Mouse (Mus musculus) liver, embryonic 14.5 days (tissue): ENCODE data around the gene Tspan15. TPM values are rescaled to one million over a fixed set of nuclear protein-coding genes. Genes with fewer than 3 reads are reported as not detected.

Source experiments
- ATAC-seq: fragments of 200-750 bp; cut with Nextera tagmentation; 2 replicates; pipeline ENCODE4 v1.8.0; 2017; ENCODE audit warnings: moderate number of reproducible peaks, mild to moderate bottlenecking, moderate library complexity; ENCODE audit not compliant: insufficient read depth
- DNase-seq, 3 experiments: peaks; one replicate each; pipeline ENCODE4 v3.0.0-alpha.2; 2012 to 2013; ENCODE audit warnings: low read depth in 3 of 3, low spot score in 3 of 3
- H3K27ac ChIP-seq: fragments of 300-500 bp; sonication (generic); 2 replicates; pipeline ENCODE4 v1.5.1; 2014; ENCODE audit warnings: moderate library complexity, mild to moderate bottlenecking, control low read depth, inconsistent platforms
- H3K27me3 ChIP-seq: fragments of 300-500 bp; sonication (generic); 2 replicates; pipeline ENCODE4 v1.6.1; 2014; ENCODE audit warnings: mild to moderate bottlenecking, low read length, moderate library complexity; ENCODE audit not compliant: control insufficient read depth, insufficient read depth
- H3K36me3 ChIP-seq: fragments of 300-500 bp; sonication (generic); replicated peaks from 2 replicates; pipeline ENCODE4 v1.6.1; 2014; ENCODE audit warnings: low read depth; ENCODE audit not compliant: control insufficient read depth, insufficient read depth
- H3K4me1 ChIP-seq, 2 experiments: fragments of 200-500 bp in 1 of 2; fragments of 300-500 bp in 1 of 2; sonication (generic) in 1 of 2; replicated peaks; 2 replicates each; pipeline ENCODE4 v1.6.1; 2012 to 2014; ENCODE audit warnings: antibody characterized with exemption in 1 of 2, inconsistent platforms in 1 of 2, low read length in 1 of 2; ENCODE audit not compliant: control insufficient read depth in 2 of 2, insufficient read depth in 2 of 2
- H3K4me2 ChIP-seq: fragments of 300-500 bp; sonication (generic); 2 replicates; pipeline ENCODE4 v1.6.1; 2014; ENCODE audit warnings: low read depth, mild to moderate bottlenecking, control low read depth, moderate library complexity
- H3K4me3 ChIP-seq, 2 experiments: fragments of 200-500 bp in 1 of 2; fragments of 300-500 bp in 1 of 2; sonication (generic) in 1 of 2; 2 replicates each; pipeline ENCODE4 v1.5.1; 2012 to 2014; ENCODE audit warnings: low read depth in 2 of 2, low read length in 2 of 2, mild to moderate bottlenecking in 2 of 2, control low read depth in 1 of 2, inconsistent platforms in 1 of 2, moderate library complexity in 1 of 2; ENCODE audit not compliant: insufficient read depth in 1 of 2
- H3K9ac ChIP-seq: fragments of 300-500 bp; sonication (generic); replicated peaks from 2 replicates; pipeline ENCODE4 v1.6.1; 2014; ENCODE audit warnings: mild to moderate bottlenecking, control low read depth, moderate library complexity
- H3K9me3 ChIP-seq: fragments of 300-500 bp; sonication (generic); 2 replicates; pipeline ENCODE4 v1.6.1; 2016; ENCODE audit warnings: low read length, mixed read lengths; ENCODE audit not compliant: control insufficient read depth
- CTCF ChIP-seq: IDR thresholded peaks from 2 replicates; pipeline ENCODE4 v1.5.1; 2016; ENCODE audit warnings: antibody characterized with exemption, low read depth, control low read depth
- EP300 ChIP-seq: IDR thresholded peaks from 2 replicates; pipeline ENCODE4 v1.6.1; 2016; ENCODE audit warnings: antibody characterized with exemption, low read depth
- WGBS: fragments of 180-500 bp; shearing (Covaris S2); extraction: QIAGEN DNeasy Blood & Tissue Kit; methylation state at CpG from one replicate; pipeline ENCODE4 v1.1.7; 2014; ENCODE audit not compliant: insufficient replicate concordance; 5-methylcytosine and 5-hydroxymethylcytosine counted together
- polyA plus RNA-seq, 2 experiments: library from polyadenylated mRNA; depleted of rRNA in 1 of 2; stranded (reverse) in 1 of 2; unstranded in 1 of 2; fragments of >200 nt; fragmentation: Nextera tagmentation in 1 of 2; extraction: Ambion mirVana in 1 of 2; gene quantifications; 2 replicates each; pipeline versions ENCODE4 v1.2.1 to v1.2.3; 2012 to 2014

Tspan15 gene
- polyA plus RNA-seq, 2 experiments, result 7.3 TPM

GRCm38 (mm10) chr10:62252000-62252488 lies 21.0 kb upstream of the Tspan15 start, which contains the start of gene Tacr2:
Gene Tacr2 (plus strand): TSS chr10:62252438.
- no peak for DNase-seq
- H3K36me3 ChIP-seq, result no peaks in the 10 kb centered on the region
- ATAC-seq, result no peak
- no peak within 1 kb of the TSS for H3K27ac ChIP-seq
- H3K27me3 ChIP-seq, result no peaks in the 10 kb centered on the region
- 59% methylated on average over 12 of the region's 12 CpGs for WGBS
- no peaks in the 10 kb centered on the region for H3K4me1 ChIP-seq
- no peak within 1 kb of the TSS for H3K4me3 ChIP-seq
- H3K4me2 ChIP-seq, result no peak within 1 kb of the TSS
- H3K9me3 ChIP-seq, result no peaks in the 10 kb centered on the region
- no peak for TF ChIP-seq EP300
- H3K9ac ChIP-seq, result no peak within 1 kb of the TSS

GRCm38 (mm10) chr10:62247815-62248214 lies 16.8 kb upstream of the Tspan15 start:
- Histone ChIP-seq H3K9me3 (no peaks in the 10 kb centered on the region), H3K36me3 (no peaks in the 10 kb centered on the region), H3K4me2 (no peak overlapping the region), H3K9ac (no peak overlapping the region), H3K27ac (no peak overlapping the region), H3K4me3 (no peak overlapping the region), H3K4me1 (peaks cover 3% of the 10 kb centered on the region in 2 experiments; a peak in 1 of 4 replicates), H3K27me3 (no peaks in the 10 kb centered on the region)
- WGBS, result 15% methylated on average over 8 of the region's 8 CpGs
- DNase-seq, result no peak
- no peak for ATAC-seq
- TF ChIP-seq CTCF (no peak), EP300 (no peak)

GRCm38 (mm10) chr10:62247156-62247555 lies 16.1 kb upstream of the Tspan15 start:
- Histone ChIP-seq H3K4me2 (no peak overlapping the region), H3K9ac (no peak overlapping the region), H3K27ac (no peak overlapping the region), H3K4me3 (no peak overlapping the region), H3K36me3 (no peaks in the 10 kb centered on the region), H3K4me1 (peaks cover 3% of the 10 kb centered on the region in 2 experiments; a peak in 1 of 4 replicates), H3K9me3 (no peaks in the 10 kb centered on the region), H3K27me3 (no peaks in the 10 kb centered on the region)
- TF ChIP-seq EP300 (no peak), CTCF (no peak)
- no peak for DNase-seq
- ATAC-seq, result no peak
- 61% methylated on average over 3 of the region's 3 CpGs for WGBS

GRCm38 (mm10) chr10:62244067-62244466 lies 13.0 kb upstream of the Tspan15 start:
- ATAC-seq, result no peak
- no peaks in the 10 kb centered on the region for H3K9me3 ChIP-seq

GRCm38 (mm10) chr10:62242896-62243295 lies 11.8 kb upstream of the Tspan15 start:
- no peaks in the 10 kb centered on the region for H3K36me3 ChIP-seq
- no peak overlapping the region for H3K4me2 ChIP-seq
- no peaks in the 10 kb centered on the region for H3K9me3 ChIP-seq
- H3K27ac ChIP-seq, result no peak overlapping the region
- peak in 2 of 3 experiments; percentile 37 to 48 for DNase-seq
- no peak overlapping the region for H3K4me3 ChIP-seq
- no peak overlapping the region for H3K9ac ChIP-seq
- no peaks in the 10 kb centered on the region for H3K27me3 ChIP-seq
- WGBS, result 46% methylated on average over 11 of the region's 13 CpGs
- H3K4me1 ChIP-seq, result peaks cover 9 to 17% of the 10 kb centered on the region in 2 experiments
- TF ChIP-seq EP300 (no peak), CTCF (peak; percentile 73)
- no peak for ATAC-seq

More at GRCm38 (mm10) chr10:62244067-62244466, 13.0 kb upstream of the Tspan15 start:
- TF ChIP-seq CTCF (no peak), EP300 (no peak)
- Histone ChIP-seq H3K4me1 (peaks cover 3 to 6% of the 10 kb centered on the region in 2 experiments; a peak in 3 of 4 replicates), H3K4me3 (no peak overlapping the region), H3K27ac (no peak overlapping the region), H3K9ac (no peak overlapping the region), H3K27me3 (no peaks in the 10 kb centered on the region), H3K36me3 (no peaks in the 10 kb centered on the region), H3K4me2 (no peak overlapping the region)
- 69% methylated on average over 9 of the region's 9 CpGs for WGBS
- DNase-seq, result no peak
